Mouse (Mus musculus) lung, postnatal 0 days (tissue): ENCODE measurements around the gene Mx1. TPM values are rescaled to one million over a fixed set of nuclear protein-coding genes. Genes with fewer than 3 reads are reported as not detected.

Experiments
- ATAC-seq: fragments of 200-750 bp; cut with Nextera tagmentation; 2 replicates; pipeline ENCODE4 v1.8.0; 2017; ENCODE audit warnings: moderate library complexity
- DNase-seq: peaks from one replicate; pipeline ENCODE4 v3.0.0-alpha.2; 2016; ENCODE audit warnings: low spot score
- H3K27ac ChIP-seq: fragments of 300-500 bp; sonication (generic); 2 replicates; pipeline ENCODE4 v1.5.1; 2014; ENCODE audit warnings: antibody characterized with exemption, mild to moderate bottlenecking, low read length, mixed read lengths
- H3K27me3 ChIP-seq: fragments of 300-500 bp; sonication (generic); replicated peaks from 2 replicates; pipeline ENCODE4 v1.6.1; 2014; ENCODE audit warnings: low read length, mixed read lengths; ENCODE audit not compliant: insufficient read depth
- H3K36me3 ChIP-seq: fragments of 300-500 bp; sonication (generic); 2 replicates; pipeline ENCODE4 v1.6.1; 2014; ENCODE audit warnings: low read length, mixed read lengths; ENCODE audit not compliant: insufficient read depth
- H3K4me1 ChIP-seq: fragments of 300-500 bp; sonication (generic); 2 replicates; pipeline ENCODE4 v1.6.1; 2014; ENCODE audit warnings: antibody characterized with exemption, low read depth, low read length, mixed read lengths; ENCODE audit not compliant: insufficient read depth
- H3K4me2 ChIP-seq: fragments of 300-500 bp; sonication (generic); replicated peaks from 2 replicates; pipeline ENCODE4 v1.6.1; 2014; ENCODE audit warnings: low read depth, mild to moderate bottlenecking, low read length, moderate library complexity, mixed read lengths
- H3K4me3 ChIP-seq: fragments of 300-500 bp; sonication (generic); 2 replicates; pipeline ENCODE4 v1.5.1; 2014; ENCODE audit warnings: low read depth, low read length
- H3K9ac ChIP-seq: fragments of 300-500 bp; sonication (generic); replicated peaks from 2 replicates; pipeline ENCODE4 v1.6.1; 2014; ENCODE audit warnings: low read depth, mild to moderate bottlenecking
- H3K9me3 ChIP-seq: fragments of 300-500 bp; sonication (generic); 2 replicates; pipeline ENCODE4 v1.6.1; 2016; ENCODE audit warnings: low read length, mixed read lengths
- CTCF ChIP-seq: IDR thresholded peaks from 2 replicates; pipeline ENCODE4 v1.5.1; 2016; ENCODE audit warnings: antibody characterized with exemption, mild to moderate bottlenecking
- EP300 ChIP-seq: IDR thresholded peaks from 2 replicates; pipeline ENCODE4 v1.6.1; 2016; ENCODE audit warnings: antibody characterized with exemption, mild to moderate bottlenecking, control low read depth
- WGBS: fragments of 180-500 bp; shearing (Covaris S2); extraction: QIAGEN DNeasy Blood & Tissue Kit; methylation state at CpG from one replicate; pipeline ENCODE4 v1.1.7; 2014; 5-methylcytosine and 5-hydroxymethylcytosine counted together
- polyA plus RNA-seq: library from polyadenylated mRNA; unstranded; fragments of >200 nt; fragmentation: Nextera tagmentation; extraction: Ambion mirVana; gene quantifications from 2 replicates; pipeline ENCODE4 v1.2.1, GENCODE M21; 2015

Mx1 gene
- polyA plus RNA-seq, 1 experiment from 2014 or later, result 0.18 TPM

- DNase-seq (no peak), ATAC-seq (no peak)
- WGBS, result 66% methylated on average over 4 of the region's 4 CpGs
These were observed 62.7 kb downstream of the Mx1 start for GRCm38 (mm10) chr16:97399991-97400390.

GRCm38 (mm10) chr16:97397945-97398531 is 64.7 kb downstream of the Mx1 start:
- Histone ChIP-seq H3K9ac (no peak overlapping the region), H3K4me1 (no peaks in the 10 kb centered on the region), H3K4me3 (no peak overlapping the region), H3K9me3 (no peaks in the 10 kb centered on the region), H3K27ac (no peak overlapping the region), H3K4me2 (no peak overlapping the region), H3K36me3 (no peaks in the 10 kb centered on the region), H3K27me3 (no peaks in the 10 kb centered on the region)
- no peak for DNase-seq
- TF ChIP-seq CTCF (no peak), EP300 (no peak)
- no peak for ATAC-seq
- 74% methylated on average over 2 of the region's 2 CpGs for WGBS

More at GRCm38 (mm10) chr16:97399991-97400390, 62.7 kb downstream of the Mx1 start:
- H3K4me1 ChIP-seq, result no peaks in the 10 kb centered on the region
- no peaks in the 10 kb centered on the region for H3K9me3 ChIP-seq
- no peaks in the 10 kb centered on the region for H3K27me3 ChIP-seq
- H3K4me3 ChIP-seq, result no peak overlapping the region
- H3K9ac ChIP-seq, result no peak overlapping the region
- no peak overlapping the region for H3K27ac ChIP-seq
- no peak overlapping the region for H3K4me2 ChIP-seq
- no peak for TF ChIP-seq CTCF
- no peak for TF ChIP-seq EP300
- H3K36me3 ChIP-seq, result no peaks in the 10 kb centered on the region

Other genes with a start within 250 kb of the Mx1 start
- gene Bace2, start 106.2 kb downstream of the Mx1 start, polyA plus RNA-seq, result 13.8 and 16.2 TPM in 2 replicates
- 0.82 and 0.84 TPM in 2 replicates for gene Fam3b, start 51.9 kb upstream of the Mx1 start, polyA plus RNA-seq
- 46.9 and 54.2 TPM in 2 replicates for gene Tmprss2, start 148.3 kb upstream of the Mx1 start, polyA plus RNA-seq